ENCODE assay signal across 26 mouse cellular contexts in genomic region chr1:89510731-89511130, GRCm38 (mm10). TPM values are rescaled to one million over a fixed set of nuclear protein-coding genes. Genes with fewer than 3 reads are reported as not detected.
DNase-seq lines count a peak whose midpoint lies in the region; ATAC-seq and TF ChIP-seq lines count a peak whose summit lies in the region.
"Had no signal": no experiment of that assay in that cellular context is flagged by ENCODE, and none has a peak within 500 bp of the region (broad histone marks: within the 10 kb centered on the region; RNA-seq: fewer than 3 reads in every experiment).

No protein-coding gene starts in this region.

- 19% methylated on average over 8 of the region's 8 CpGs for WGBS in forebrain, embryonic 12.5 days
- 36% methylated on average over 8 of the region's 8 CpGs for WGBS in forebrain, embryonic 10.5 days
- 35% methylated on average over 8 of the region's 8 CpGs for WGBS in hindbrain, postnatal 0 days
- 28% methylated on average over 8 of the region's 8 CpGs for WGBS in hindbrain, embryonic 16.5 days
- WGBS in liver, postnatal 0 days (ENCODE audit: insufficient replicate concordance), result 76% methylated on average over 8 of the region's 8 CpGs

- H3K27me3 ChIP-seq in forebrain, embryonic 12.5 days, result peaks cover 61% of the 10 kb centered on the region
- peaks cover 57% of the 10 kb centered on the region for H3K27me3 ChIP-seq in forebrain, embryonic 10.5 days (ENCODE audit: poor library complexity, severe bottlenecking)
- H3K27me3 ChIP-seq in hindbrain, postnatal 0 days (ENCODE audit: insufficient read depth, low read length), result no peaks in the 10 kb centered on the region
- no peaks in the 10 kb centered on the region for H3K27me3 ChIP-seq in hindbrain, embryonic 16.5 days (replicated peaks; ENCODE audit: control insufficient read depth, insufficient read depth, low read length)
- no peaks in the 10 kb centered on the region for H3K27me3 ChIP-seq in liver, postnatal 0 days (ENCODE audit: insufficient read depth, low read length)
- H3K27me3 ChIP-seq: CH12.LX; intestine, embryonic 15.5 days; limb, embryonic 15.5 days; liver, embryonic 13.5 days had no signal

- DNase-seq in forebrain, embryonic 10.5 days (ENCODE audit: extremely low spot score, low spot score), result no peak
- no peak for DNase-seq in hindbrain, postnatal 0 days (ENCODE audit: low spot score)
- DNase-seq in retina, postnatal 1 day, result peak; percentile 67
- DNase-seq in retina, embryonic 14.5 days (ENCODE audit: low spot score), result no peak
- DNase-seq in lung, postnatal 10 days, result no peak
- DNase-seq in liver, postnatal 0 days, result no peak
- DNase-seq: adrenal gland, adult 2 months; adrenal gland, postnatal 36 days; cerebellum, adult 2 months; cerebellum, postnatal 14 days; gastrocnemius, postnatal 10 days; kidney, adult 2 months; kidney, postnatal 36 days; layer of hippocampus, postnatal 36 days; left cerebral cortex, postnatal 4 days; liver, embryonic 13.5 days; lung, adult 2 months; lung, postnatal 14 days; thymus, adult 2 months; thymus, postnatal 36 days had no signal

- no peak for TF ChIP-seq CTCF in hindbrain, postnatal 0 days (IDR thresholded peaks at IDR 0.05; ENCODE audit: low read depth)
- no peak for TF ChIP-seq CTCF in liver, postnatal 0 days (IDR thresholded peaks at IDR 0.05; ENCODE audit: low read depth)

- TF ChIP-seq EP300 in liver, postnatal 0 days (IDR thresholded peaks at IDR 0.05; ENCODE audit: low read depth), result no peak

- H3K4me1 ChIP-seq in forebrain, embryonic 12.5 days, result peaks cover 39% of the 10 kb centered on the region
- H3K4me1 ChIP-seq in forebrain, embryonic 10.5 days, result peaks cover 76% of the 10 kb centered on the region
- H3K4me1 ChIP-seq in hindbrain, postnatal 0 days (ENCODE audit: insufficient read depth, low read length), result peaks cover 13% of the 10 kb centered on the region
- peaks cover 26% of the 10 kb centered on the region for H3K4me1 ChIP-seq in hindbrain, embryonic 16.5 days (ENCODE audit: control insufficient read depth, insufficient read depth, low read depth, low read length)
- H3K4me1 ChIP-seq in liver, postnatal 0 days (ENCODE audit: insufficient read depth), result peaks cover 5% of the 10 kb centered on the region

- no peak for ATAC-seq in forebrain, embryonic 12.5 days (ENCODE audit: low FRiP score)
- no peak for ATAC-seq in hindbrain, postnatal 0 days
- no peak for ATAC-seq in hindbrain, embryonic 16.5 days
- no peak for ATAC-seq in liver, postnatal 0 days
- ATAC-seq: activated CD4-positive, CD25-positive, alpha-beta regulatory T cell, adult 4 months had no signal

- no peaks in the 10 kb centered on the region for H3K9me3 ChIP-seq in forebrain, embryonic 12.5 days
- no peaks in the 10 kb centered on the region for H3K9me3 ChIP-seq in forebrain, embryonic 10.5 days
- H3K9me3 ChIP-seq in hindbrain, postnatal 0 days (ENCODE audit: low read length), result no peaks in the 10 kb centered on the region
- no peaks in the 10 kb centered on the region for H3K9me3 ChIP-seq in hindbrain, embryonic 16.5 days (ENCODE audit: control insufficient read depth, low read length)
- H3K9me3 ChIP-seq in liver, postnatal 0 days (ENCODE audit: low read length), result no peaks in the 10 kb centered on the region
- H3K9me3 ChIP-seq: intestine, embryonic 15.5 days; limb, embryonic 15.5 days; liver, embryonic 13.5 days had no signal

- no peak overlapping the region for H3K27ac ChIP-seq in forebrain, embryonic 12.5 days
- H3K27ac ChIP-seq in forebrain, embryonic 10.5 days, result no peak overlapping the region
- H3K27ac ChIP-seq in hindbrain, postnatal 0 days, result 0 out of 2 replicates have a peak overlapping the region, but pooled peaks have one; percentile 34
- no peak overlapping the region; the same call in 1 of the 2 replicates for H3K27ac ChIP-seq in hindbrain, embryonic 16.5 days (ENCODE audit: low read depth, low read length)
- no peak overlapping the region for H3K27ac ChIP-seq in liver, postnatal 0 days (ENCODE audit: low read depth)
- H3K27ac ChIP-seq: intestine, embryonic 15.5 days; limb, embryonic 15.5 days; liver, embryonic 13.5 days had no signal

- no peak overlapping the region for H3K4me3 ChIP-seq in forebrain, embryonic 12.5 days (replicated peaks)
- H3K4me3 ChIP-seq in forebrain, embryonic 10.5 days, result no peak overlapping the region
- no peak overlapping the region for H3K4me3 ChIP-seq in hindbrain, postnatal 0 days (ENCODE audit: low read length)
- H3K4me3 ChIP-seq in hindbrain, embryonic 16.5 days (ENCODE audit: low read length), result no peak overlapping the region
- no peak overlapping the region for H3K4me3 ChIP-seq in liver, postnatal 0 days (ENCODE audit: low read depth, low read length)
- H3K4me3 ChIP-seq: intestine, embryonic 15.5 days; limb, embryonic 15.5 days; liver, embryonic 13.5 days had no signal

- 0 out of 2 replicates have a peak overlapping the region, but pooled peaks have one; percentile 6 for H3K4me2 ChIP-seq in forebrain, embryonic 12.5 days
- no peak overlapping the region for H3K4me2 ChIP-seq in hindbrain, postnatal 0 days (ENCODE audit: low read depth, low read length)
- no peak overlapping the region for H3K4me2 ChIP-seq in hindbrain, embryonic 16.5 days (ENCODE audit: low read length)
- no peak overlapping the region for H3K4me2 ChIP-seq in liver, postnatal 0 days (ENCODE audit: low read depth, low read length)
- H3K4me2 ChIP-seq: intestine, embryonic 15.5 days; limb, embryonic 15.5 days; liver, embryonic 13.5 days had no signal

- H3K36me3 ChIP-seq in forebrain, embryonic 12.5 days (replicated peaks), result no peaks in the 10 kb centered on the region
- H3K36me3 ChIP-seq in forebrain, embryonic 10.5 days (replicated peaks), result peaks cover 6% of the 10 kb centered on the region
- no peaks in the 10 kb centered on the region for H3K36me3 ChIP-seq in hindbrain, postnatal 0 days (ENCODE audit: insufficient read depth, low read length)
- no peaks in the 10 kb centered on the region for H3K36me3 ChIP-seq in hindbrain, embryonic 16.5 days (ENCODE audit: control insufficient read depth, insufficient read depth, low read length)
- H3K36me3 ChIP-seq in liver, postnatal 0 days (replicated peaks; ENCODE audit: insufficient read depth, low read length), result no peaks in the 10 kb centered on the region
- H3K36me3 ChIP-seq: intestine, embryonic 15.5 days; limb, embryonic 15.5 days; liver, embryonic 13.5 days had no signal

- H3K9ac ChIP-seq in forebrain, embryonic 12.5 days, result no peak overlapping the region
- H3K9ac ChIP-seq in hindbrain, postnatal 0 days (replicated peaks; ENCODE audit: low read length), result no peak overlapping the region
- no peak overlapping the region for H3K9ac ChIP-seq in hindbrain, embryonic 16.5 days (ENCODE audit: low read depth, low read length)
- H3K9ac ChIP-seq in liver, postnatal 0 days (replicated peaks), result no peak overlapping the region
- H3K9ac ChIP-seq: intestine, embryonic 15.5 days; limb, embryonic 15.5 days; liver, embryonic 13.5 days had no signal

RNA-seq across cellular contexts. Expression of gene Agap1, which starts 56.1 kb away (rescaled TPM):
- 44.7 and 49.9 TPM in 2 replicates for polyA plus RNA-seq in forebrain, embryonic 12.5 days (2016; fragmentation: Nextera tagmentation; extraction: Ambion mirVana)
- polyA plus RNA-seq in forebrain, embryonic 10.5 days (2016; fragmentation: Nextera tagmentation; extraction: Ambion mirVana), result 14.3 and 14.7 TPM in 2 replicates
- total RNA-seq in hindbrain, postnatal 0 days (2014; rRNA removed), result 111 and 122 TPM in 2 replicates
- 40.0 and 41.4 TPM in 2 replicates for polyA plus RNA-seq in hindbrain, postnatal 0 days (2015; fragmentation: Nextera tagmentation; extraction: Ambion mirVana)
- 31.9 and 33.7 TPM in 2 replicates for polyA plus RNA-seq in hindbrain, embryonic 16.5 days (2015; fragmentation: Nextera tagmentation; extraction: Ambion mirVana)
- polyA plus RNA-seq in liver, postnatal 0 days (2015; fragmentation: Nextera tagmentation; extraction: Ambion mirVana), result 1.0 and 1.3 TPM in 2 replicates
- total RNA-seq: CH12.LX had no signal
